Mouse (Mus musculus) embryonic facial prominence, embryonic 13.5 days (tissue): ENCODE results near the gene Rph3al. TPM values are rescaled to one million over a fixed set of nuclear protein-coding genes. Genes with fewer than 3 reads are reported as not detected.

Source experiments
- ATAC-seq: fragments of 200-750 bp; cut with Nextera tagmentation; 2 replicates; pipeline ENCODE4 v1.8.0; 2017; ENCODE audit warnings: low read depth; ENCODE audit not compliant: insufficient number of reproducible peaks, insufficient read depth, low FRiP score, low TSS enrichment
- H3K27ac ChIP-seq: fragments of 300-500 bp; sonication (generic); 2 replicates; pipeline ENCODE4 v1.5.1; 2015; ENCODE audit warnings: moderate library complexity, mild to moderate bottlenecking, inconsistent platforms
- H3K27me3 ChIP-seq: fragments of 300-500 bp; sonication (generic); 2 replicates; pipeline ENCODE4 v1.6.1; 2015; ENCODE audit warnings: mild to moderate bottlenecking, inconsistent platforms
- H3K36me3 ChIP-seq: fragments of 300-500 bp; sonication (generic); 2 replicates; pipeline ENCODE4 v1.6.1; 2015; ENCODE audit warnings: mild to moderate bottlenecking, inconsistent platforms
- H3K4me1 ChIP-seq: fragments of 300-500 bp; sonication (generic); 2 replicates; pipeline ENCODE4 v1.6.1; 2015; ENCODE audit warnings: inconsistent platforms
- H3K4me2 ChIP-seq: fragments of 300-500 bp; sonication (generic); 2 replicates; pipeline ENCODE4 v1.6.1; 2015; ENCODE audit warnings: moderate library complexity, mild to moderate bottlenecking, inconsistent platforms
- H3K4me3 ChIP-seq: fragments of 300-500 bp; sonication (generic); 2 replicates; pipeline ENCODE4 v1.5.1; 2015; ENCODE audit warnings: mild to moderate bottlenecking, inconsistent platforms
- H3K9ac ChIP-seq: fragments of 300-500 bp; sonication (generic); 2 replicates; pipeline ENCODE4 v1.6.1; 2015; ENCODE audit warnings: mild to moderate bottlenecking, inconsistent platforms
- H3K9me3 ChIP-seq: fragments of 300-500 bp; sonication (generic); 2 replicates; pipeline ENCODE4 v1.6.1; 2016; ENCODE audit warnings: inconsistent platforms
- WGBS: fragments of 180-500 bp; shearing (Covaris S2); methylation state at CpG from one replicate; pipeline ENCODE4 v1.1.7; 2015; ENCODE audit warnings: mixed read lengths; 5-methylcytosine and 5-hydroxymethylcytosine counted together
- polyA plus RNA-seq: library from polyadenylated mRNA; unstranded; fragments of >200 nt; fragmentation: Nextera tagmentation; extraction: Ambion mirVana; gene quantifications from 2 replicates; pipeline ENCODE4 v1.2.1, GENCODE M21; 2015

Rph3al gene
- polyA plus RNA-seq, 1 experiment from 2014 or later, result 2.6 TPM

DNA sequence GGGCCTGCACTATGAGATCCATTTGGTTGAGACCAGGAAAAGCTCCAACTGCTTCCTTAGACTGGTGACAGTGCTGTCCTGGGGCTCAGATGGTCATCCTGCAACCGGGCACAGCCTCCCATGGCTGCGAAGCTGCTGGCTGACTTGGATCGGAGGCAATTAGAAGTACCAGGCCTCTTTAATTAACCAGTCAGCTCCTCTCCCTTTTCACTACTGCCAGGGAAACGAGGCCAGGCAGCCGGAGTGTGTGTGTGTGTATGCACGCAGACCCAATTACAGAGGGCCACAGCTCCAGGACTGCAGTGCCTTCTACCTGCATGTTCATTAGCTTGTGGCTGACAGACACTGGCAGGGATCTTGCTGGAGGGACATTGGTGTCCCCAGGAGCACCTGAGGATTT is 36.9 kb downstream of the Rph3al start:
- Histone ChIP-seq H3K27me3 (no peaks in the 10 kb centered on the region), H3K4me3 (no peak overlapping the region), H3K27ac (no peak overlapping the region), H3K36me3 (no peaks in the 10 kb centered on the region), H3K9me3 (no peaks in the 10 kb centered on the region), H3K9ac (no peak overlapping the region), H3K4me2 (no peak overlapping the region), H3K4me1 (peaks cover 22% of the 10 kb centered on the region)
- 55% methylated on average over 6 of the region's 6 CpGs for WGBS
- ATAC-seq, result no peak

- WGBS, result 28% methylated on average over 9 of the region's 9 CpGs
- ATAC-seq, result no peak
- Histone ChIP-seq H3K4me2 (no peak overlapping the region), H3K4me3 (no peak overlapping the region), H3K27ac (no peak overlapping the region), H3K4me1 (peaks cover 22% of the 10 kb centered on the region), H3K36me3 (no peaks in the 10 kb centered on the region), H3K27me3 (no peaks in the 10 kb centered on the region), H3K9ac (no peak overlapping the region), H3K9me3 (no peaks in the 10 kb centered on the region)
Measured at GRCm38 (mm10) chr11:75899676-75900075, 38.6 kb downstream of the Rph3al start.

- Histone ChIP-seq H3K27me3 (no peaks in the 10 kb centered on the region), H3K9ac (no peak overlapping the region), H3K36me3 (no peaks in the 10 kb centered on the region), H3K4me3 (no peak overlapping the region), H3K27ac (no peak overlapping the region), H3K4me1 (peaks cover 17% of the 10 kb centered on the region), H3K9me3 (no peaks in the 10 kb centered on the region), H3K4me2 (no peak overlapping the region)
- WGBS, result 89% methylated on average over 9 of the region's 9 CpGs
- ATAC-seq, result no peak
Measured at GRCm38 (mm10) chr11:75898532-75898931, 39.7 kb downstream of the Rph3al start.

DNA sequence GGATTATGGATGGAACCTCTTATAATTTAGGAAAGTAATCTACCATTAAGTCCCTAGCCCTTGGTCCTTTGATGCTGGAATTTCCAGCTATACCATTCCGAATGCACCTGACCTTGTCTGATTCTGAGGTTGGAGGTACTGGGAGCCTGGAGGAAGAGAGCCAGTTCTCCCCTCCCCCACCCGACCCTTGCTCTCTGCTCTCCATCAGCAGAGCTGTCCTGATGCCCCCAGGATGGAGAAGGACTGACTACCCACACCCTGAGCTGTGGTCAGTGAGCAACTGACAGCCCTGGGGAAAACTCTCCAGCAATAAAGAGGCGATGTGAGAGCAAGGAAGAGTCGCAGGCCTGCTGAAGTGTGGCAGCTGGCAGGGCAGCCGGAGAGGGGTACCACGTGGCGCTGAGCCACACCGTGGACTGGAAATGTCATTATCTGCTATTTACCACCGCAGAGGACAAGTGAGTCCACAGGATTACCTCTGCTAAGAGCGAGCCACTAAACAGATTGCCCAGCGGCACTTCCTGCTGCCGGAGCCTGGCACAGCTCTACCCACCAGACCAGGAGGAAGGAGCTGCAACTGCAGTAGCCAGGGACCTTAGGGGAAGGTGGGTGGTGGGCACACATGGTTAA is 43.3 kb downstream of the Rph3al start:
- ATAC-seq, result no peak

DNA sequence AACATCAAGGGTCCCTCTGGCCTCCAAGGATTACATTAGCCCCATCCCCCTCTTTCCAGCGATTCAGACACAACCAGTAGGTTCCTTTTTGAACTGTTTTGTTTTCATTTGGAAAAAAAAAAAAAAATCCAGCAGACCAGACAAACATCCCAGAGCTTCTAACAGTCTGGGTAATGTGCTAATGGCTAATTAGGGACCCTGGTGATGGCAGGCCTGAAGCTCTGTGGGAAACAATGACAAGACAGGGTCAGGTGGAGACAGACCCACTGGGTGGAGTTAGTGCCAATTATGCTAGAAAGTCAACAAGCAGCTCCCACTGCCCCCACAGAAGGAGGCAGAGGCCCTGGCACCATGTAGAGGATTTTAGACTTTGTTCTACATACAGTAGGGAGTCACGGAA is 44.3 kb downstream of the Rph3al start:
- H3K4me3 ChIP-seq, result no peak overlapping the region
- no peak for ATAC-seq
- 76% methylated on average over 2 of the region's 2 CpGs for WGBS
- H3K27ac ChIP-seq, result no peak overlapping the region
- H3K9me3 ChIP-seq, result no peaks in the 10 kb centered on the region
- peaks cover 14% of the 10 kb centered on the region; the same call in 1 of the 2 replicates for H3K4me1 ChIP-seq
- no peaks in the 10 kb centered on the region for H3K27me3 ChIP-seq
- H3K36me3 ChIP-seq, result no peaks in the 10 kb centered on the region
- no peak overlapping the region for H3K9ac ChIP-seq
- H3K4me2 ChIP-seq, result no peak overlapping the region

More for the DNA sequence above, 43.3 kb downstream of the Rph3al start:
- H3K4me1 ChIP-seq, result peaks cover 20% of the 10 kb centered on the region
- H3K9me3 ChIP-seq, result no peaks in the 10 kb centered on the region
- H3K9ac ChIP-seq, result no peak overlapping the region
- H3K4me2 ChIP-seq, result no peak overlapping the region
- H3K36me3 ChIP-seq, result no peaks in the 10 kb centered on the region
- H3K4me3 ChIP-seq, result no peak overlapping the region
- no peak overlapping the region for H3K27ac ChIP-seq
- no peaks in the 10 kb centered on the region for H3K27me3 ChIP-seq
- WGBS, result 72% methylated on average over 12 of the region's 12 CpGs

- Histone ChIP-seq H3K27me3 (no peaks in the 10 kb centered on the region), H3K36me3 (no peaks in the 10 kb centered on the region), H3K4me2 (no peak overlapping the region), H3K4me1 (peaks cover 7% of the 10 kb centered on the region; the same call in 1 of the 2 replicates), H3K27ac (no peak overlapping the region), H3K4me3 (no peak overlapping the region), H3K9me3 (no peaks in the 10 kb centered on the region), H3K9ac (no peak overlapping the region)
- ATAC-seq, result no peak
- 82% methylated on average over 3 of the region's 3 CpGs for WGBS
Measured at GRCm38 (mm10) chr11:75887349-75887748, 50.9 kb downstream of the Rph3al start.

GRCm38 (mm10) chr11:75881234-75881633 is 57.0 kb downstream of the Rph3al start:
- Histone ChIP-seq H3K36me3 (no peaks in the 10 kb centered on the region), H3K9me3 (no peaks in the 10 kb centered on the region), H3K9ac (no peak overlapping the region), H3K4me2 (no peak overlapping the region), H3K4me3 (no peak overlapping the region), H3K27ac (no peak overlapping the region), H3K27me3 (0 out of 2 replicates have a peak, but pooled peaks cover 3% of the 10 kb centered on the region), H3K4me1 (peaks cover 34% of the 10 kb centered on the region)
- no peak for ATAC-seq
- 84% methylated on average over 3 of the region's 3 CpGs for WGBS

DNA sequence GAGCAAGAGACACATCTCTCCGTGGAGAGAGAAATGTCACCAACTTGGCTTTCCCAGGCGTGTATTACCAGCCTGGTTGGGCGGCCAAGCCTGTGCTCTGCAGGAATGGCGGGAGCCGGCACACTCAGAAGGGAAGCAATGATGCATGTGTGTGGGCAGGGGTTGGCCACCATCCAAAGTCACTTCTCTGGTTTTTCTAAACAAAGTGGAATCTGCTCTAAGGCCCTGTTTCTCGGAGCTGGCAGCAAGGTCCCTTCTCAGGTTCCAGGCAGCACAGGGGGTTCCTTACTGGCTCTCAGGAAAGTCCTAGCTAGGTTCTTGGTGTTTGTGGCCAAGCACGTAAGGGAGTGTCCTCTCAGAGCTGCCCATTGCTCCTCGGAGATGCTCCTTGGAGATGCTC is 58.2 kb downstream of the Rph3al start:
- 56% methylated on average over 8 of the region's 8 CpGs for WGBS
- Histone ChIP-seq H3K9ac (no peak overlapping the region), H3K9me3 (no peaks in the 10 kb centered on the region), H3K4me3 (no peak overlapping the region), H3K27me3 (0 out of 2 replicates have a peak, but pooled peaks cover 3% of the 10 kb centered on the region), H3K4me1 (peaks cover 35% of the 10 kb centered on the region), H3K27ac (peak overlapping the region; percentile 66), H3K36me3 (no peaks in the 10 kb centered on the region), H3K4me2 (no peak overlapping the region)
- ATAC-seq, result no peak; the same call in 1 of the 2 replicates

DNA sequence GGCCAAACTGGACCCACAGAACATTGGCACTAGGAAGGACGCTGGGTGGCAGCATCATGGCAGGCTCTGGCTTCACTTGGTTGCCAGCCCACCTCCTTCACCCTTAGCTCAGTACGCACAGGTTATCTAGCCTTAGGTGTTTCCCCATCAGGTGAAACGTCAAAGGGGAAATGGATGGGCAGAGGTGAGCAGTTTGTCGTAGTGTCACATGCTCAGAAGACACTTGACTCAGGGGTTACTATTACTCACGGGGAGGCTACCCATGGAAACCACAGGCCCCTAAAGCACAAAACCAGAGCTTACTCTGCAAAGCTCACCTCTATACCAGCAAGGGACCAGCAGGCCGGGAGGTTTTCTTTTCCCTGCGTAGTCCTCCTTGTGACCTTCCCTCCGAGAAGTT is 59.8 kb downstream of the Rph3al start:
- Histone ChIP-seq H3K36me3 (no peaks in the 10 kb centered on the region), H3K9me3 (no peaks in the 10 kb centered on the region), H3K4me2 (no peak overlapping the region), H3K27me3 (0 out of 2 replicates have a peak, but pooled peaks cover 3% of the 10 kb centered on the region), H3K4me1 (peaks cover 35% of the 10 kb centered on the region), H3K27ac (no peak overlapping the region), H3K9ac (no peak overlapping the region), H3K4me3 (no peak overlapping the region)
- no peak for ATAC-seq
- 83% methylated on average over 8 of the region's 8 CpGs for WGBS

DNA sequence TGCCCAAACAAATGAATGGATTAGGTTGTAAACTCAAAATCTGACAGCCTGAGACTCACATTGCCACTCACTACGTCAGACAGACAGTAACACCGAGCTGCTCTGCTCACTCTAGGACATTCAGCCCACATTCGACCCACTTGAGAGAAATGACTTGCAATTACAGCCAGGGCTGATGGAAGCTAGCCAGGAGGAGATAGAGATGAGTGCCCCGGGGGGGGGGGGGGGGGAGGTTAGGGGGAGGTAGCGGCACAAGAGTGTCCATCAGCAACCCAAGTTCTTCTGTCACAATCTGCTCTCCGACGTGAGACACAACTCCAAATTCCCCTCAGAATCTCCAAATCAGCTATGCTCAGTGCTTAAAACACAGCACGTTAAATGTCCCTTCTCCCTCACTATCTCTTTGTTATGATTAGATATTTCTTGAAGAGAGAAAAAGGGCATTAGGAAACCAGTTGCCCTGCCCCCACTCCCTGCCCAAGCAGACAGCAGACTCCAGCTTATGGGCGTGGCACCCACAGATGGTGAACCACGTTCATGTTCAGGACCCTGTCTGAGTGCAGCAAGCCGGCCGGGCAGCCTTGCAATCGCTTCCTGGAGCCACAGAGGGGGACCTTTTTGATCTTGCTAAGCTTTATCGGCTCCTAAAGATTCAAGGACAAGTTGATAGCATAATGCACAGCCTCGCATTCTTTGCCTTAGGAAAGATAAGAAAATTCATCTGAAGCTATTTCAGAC is 62.0 kb downstream of the Rph3al start:
- Histone ChIP-seq H3K4me3 (no peak overlapping the region), H3K4me2 (no peak overlapping the region), H3K27ac (no peak overlapping the region), H3K4me1 (peaks cover 35% of the 10 kb centered on the region), H3K27me3 (0 out of 2 replicates have a peak, but pooled peaks cover 3% of the 10 kb centered on the region), H3K9ac (no peak overlapping the region), H3K9me3 (no peaks in the 10 kb centered on the region), H3K36me3 (no peaks in the 10 kb centered on the region)
- ATAC-seq, result no peak
- 44% methylated on average over 15 of the region's 15 CpGs for WGBS

DNA sequence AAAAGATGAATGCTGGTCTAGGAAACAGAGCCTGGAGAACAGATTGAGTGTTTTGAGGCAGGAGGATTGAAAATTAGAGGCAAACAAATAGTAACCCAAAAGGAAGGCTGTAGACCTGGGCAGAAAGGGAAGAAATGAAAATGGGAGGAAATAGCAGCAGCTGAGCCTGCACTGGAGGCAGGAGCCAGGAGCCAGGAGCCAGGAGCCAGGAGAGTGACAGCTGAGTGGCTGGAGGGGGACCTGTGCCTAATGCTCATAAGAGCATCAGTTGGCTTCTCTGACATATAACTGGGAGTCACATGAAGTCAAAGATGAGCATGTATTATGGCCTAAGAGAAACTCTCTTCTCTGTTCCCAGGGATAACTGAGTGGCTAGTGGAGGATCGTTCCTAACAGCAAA is 66.5 kb downstream of the Rph3al start:
- H3K4me3 ChIP-seq, result no peak overlapping the region
- H3K27me3 ChIP-seq, result no peaks in the 10 kb centered on the region
- no peaks in the 10 kb centered on the region for H3K36me3 ChIP-seq
- H3K4me2 ChIP-seq, result no peak overlapping the region
- no peak for ATAC-seq
- WGBS, result 86% methylated on average over 1 of the region's 1 CpGs
- H3K4me1 ChIP-seq, result peaks cover 11% of the 10 kb centered on the region
- no peak overlapping the region for H3K27ac ChIP-seq
- H3K9ac ChIP-seq, result no peak overlapping the region
- no peaks in the 10 kb centered on the region for H3K9me3 ChIP-seq

- Histone ChIP-seq H3K4me2 (no peak overlapping the region), H3K27me3 (no peaks in the 10 kb centered on the region), H3K4me3 (no peak overlapping the region), H3K9ac (no peak overlapping the region), H3K27ac (no peak overlapping the region), H3K36me3 (no peaks in the 10 kb centered on the region), H3K9me3 (no peaks in the 10 kb centered on the region), H3K4me1 (peaks cover 10% of the 10 kb centered on the region)
- WGBS, result 55% methylated on average over 4 of the region's 4 CpGs
- no peak for ATAC-seq
Measured at GRCm38 (mm10) chr11:75870947-75871346, 67.3 kb downstream of the Rph3al start.
